Mouse (Mus musculus): Measurements from ENCODE around the gene Dnajc13.

Gene Dnajc13

GRCm38 (mm10) chr9:104109151-104109550, 153.6 kb downstream of the Dnajc13 start:
- no peak for DNase-seq (ENCODE audit: low spot score in 2 of 2)

- DNase-seq (ENCODE audit: low spot score in 2 of 2): no peak
Observed at GRCm38 (mm10) chr9:104108571-104109143, 154.1 kb downstream of the Dnajc13 start.

- DNase-seq (ENCODE audit: low spot score in 2 of 2): no peak
Observed at GRCm38 (mm10) chr9:104107482-104107881, 155.2 kb downstream of the Dnajc13 start.

- no peak for DNase-seq (ENCODE audit: low spot score in 2 of 2)
Observed at GRCm38 (mm10) chr9:104106930-104107329, 155.8 kb downstream of the Dnajc13 start.

GRCm38 (mm10) chr9:104104986-104105385, 157.7 kb downstream of the Dnajc13 start:
- DNase-seq (ENCODE audit: low spot score in 2 of 2): no peak

GRCm38 (mm10) chr9:104102901-104103300, 159.8 kb downstream of the Dnajc13 start:
- DNase-seq (ENCODE audit: low spot score in 2 of 2): no peak

GRCm38 (mm10) chr9:104102301-104102700, 160.4 kb downstream of the Dnajc13 start:
- no peak for DNase-seq (ENCODE audit: low spot score in 2 of 2)

- DNase-seq (ENCODE audit: low spot score in 2 of 2): no peak
Observed at GRCm38 (mm10) chr9:104101458-104101857, 161.3 kb downstream of the Dnajc13 start.
